8 mouse cellular contexts compared by ENCODE assay signal in genomic region chr16:38368336-38368735, GRCm38 (mm10). TPM values are rescaled to one million over a fixed set of nuclear protein-coding genes. Genes with fewer than 3 reads are reported as not detected.
DNase-seq lines count a peak whose midpoint lies in the region; TF ChIP-seq lines count a peak whose summit lies in the region.

No protein-coding gene starts in this region.

- DNase-seq in adrenal gland, postnatal 36 days, result peak; percentile 17 to 36
- DNase-seq in adrenal gland, adult 8-10 months, result no peak
- peak; percentile 65 for DNase-seq in 3134 (ENCODE audit: extremely low read depth, insufficient read length, low spot score)
- peak; percentile 66 to 67 for DNase-seq in layer of hippocampus, adult 8-10 months (ENCODE audit: low spot score in 2 of 2)
- peak; percentile 80 to 89 for DNase-seq in right cerebral cortex, postnatal 36 days (ENCODE audit: low spot score in 2 of 2)
- no peak for DNase-seq in thymus, postnatal 14 days
- no peak for DNase-seq in lung, postnatal 36 days

- TF ChIP-seq POLR2A in cortical plate, adult 2 months (IDR thresholded peaks at IDR 0.05; ENCODE audit: extremely low read depth, insufficient read depth, low read length), result 0 out of 2 replicates have a peak, but pooled peaks have one; percentile 7

- H3K27ac ChIP-seq in cortical plate, adult 2 months (ENCODE audit: insufficient read depth, low read length), result no peak overlapping the region

- H3K4me3 ChIP-seq in cortical plate, adult 2 months (ENCODE audit: insufficient read depth, low read length), result no peak overlapping the region

- no peak for TF ChIP-seq CTCF in cortical plate, adult 2 months (IDR thresholded peaks at IDR 0.05; ENCODE audit: extremely low read depth, insufficient read depth, low read length)

- H3K4me1 ChIP-seq in cortical plate, adult 2 months (ENCODE audit: control insufficient read depth, insufficient read depth, low read length), result peaks cover 2% of the 10 kb centered on the region; the same call in 1 of the 2 replicates

RNA-seq across cellular contexts. Expression of gene Popdc2, which starts 6.3 kb away (rescaled TPM):
- 1 to 10 TPM; 1.3 to 1.8 TPM for total RNA-seq in adrenal gland, postnatal 36 days (2021)
- 1 to 10 TPM in 2 of 4 experiments, under 1 TPM in 2; 0.66 to 2.5 (median 0.94) TPM for total RNA-seq in adrenal gland, adult 8-10 months (2022)
- polyA plus RNA-seq in cortical plate, adult 2 months (2012; rRNA removed), result 0.62 and 0.81 TPM in 2 replicates
- total RNA-seq in layer of hippocampus, adult 8-10 months (2022), result 1 to 10 TPM in 1 of 4 experiments, under 1 TPM in 3; 0.31 to 1.3 (median 0.49) TPM

RNA-seq across cellular contexts. Expression of gene Gm21987, which starts 21.5 kb away (rescaled TPM):
- under 1 TPM in 1 of 2 experiments, not detected in 1; 0.95 TPM for total RNA-seq in adrenal gland, postnatal 36 days (2021)
- under 1 TPM in 1 of 4 experiments, not detected in 3; 0.97 TPM for total RNA-seq in adrenal gland, adult 8-10 months (2022)
- polyA plus RNA-seq in cortical plate, adult 2 months (2012; rRNA removed), result not detected in 2 replicates
- total RNA-seq in layer of hippocampus, adult 8-10 months (2022), result 1 to 10 TPM in 2 of 4 experiments, not detected in 2; 1.1 to 4.7 TPM

RNA-seq across cellular contexts. Expression of gene Cox17, which starts 21.5 kb away (rescaled TPM):
- 100 to 1,000 TPM; 288 to 296 TPM for total RNA-seq in adrenal gland, postnatal 36 days (2021)
- total RNA-seq in adrenal gland, adult 8-10 months (2022), result 100 to 1,000 TPM; 171 to 378 (median 215) TPM
- polyA plus RNA-seq in cortical plate, adult 2 months (2012; rRNA removed), result 235 and 239 TPM in 2 replicates
- 100 to 1,000 TPM in 2 of 4 experiments, 10 to 100 TPM in 2; 88.2 to 142 (median 116) TPM for total RNA-seq in layer of hippocampus, adult 8-10 months (2022)

RNA-seq across cellular contexts. Expression of gene Maats1, which starts 26.4 kb away (rescaled TPM):
- total RNA-seq in adrenal gland, postnatal 36 days (2021), result under 1 TPM; 0.66 to 0.70 TPM
- total RNA-seq in adrenal gland, adult 8-10 months (2022), result 1 to 10 TPM in 1 of 4 experiments, under 1 TPM in 3; 0.38 to 1.0 (median 0.46) TPM
- polyA plus RNA-seq in cortical plate, adult 2 months (2012; rRNA removed), result 0.96 and 1.2 TPM in 2 replicates
- 1 to 10 TPM; 1.3 to 2.0 (median 1.6) TPM for total RNA-seq in layer of hippocampus, adult 8-10 months (2022)

Comparison
In these comparisons a context has a peak if more than half of its experiments do, and no peak if none do; other contexts are left out.
1. DNase-seq: peak in adrenal gland, postnatal 36 days (2 of 2), 3134 (single experiment), layer of hippocampus, adult 8-10 months (2 of 2) and right cerebral cortex, postnatal 36 days (2 of 2); none in adrenal gland, adult 8-10 months (single experiment), thymus, postnatal 14 days (single experiment) and lung, postnatal 36 days (single experiment).